Mouse (Mus musculus) adrenal gland, adult 2 months (tissue): ENCODE results near the gene Zfp277. TPM values are rescaled to one million over a fixed set of nuclear protein-coding genes. Genes with fewer than 3 reads are reported as not detected.

ENCODE experiments used
- DNase-seq: peaks from one replicate; pipeline ENCODE4 v3.0.0; 2021
- polyA plus RNA-seq: library from polyadenylated mRNA; depleted of rRNA; stranded (reverse); fragments of >200 nt; gene quantifications from 2 replicates; pipeline ENCODE4 v1.2.3, GENCODE M21; 2012
- total RNA-seq, 2 experiments: library from RNA; stranded (reverse); gene quantifications; 2 replicates each; pipeline ENCODE4 v1.2.3; 2021

The Zfp277 gene
- total and polyA plus RNA-seq, 3 experiments = 2.1 to 16.3 (median 14.2) TPM

DNA sequence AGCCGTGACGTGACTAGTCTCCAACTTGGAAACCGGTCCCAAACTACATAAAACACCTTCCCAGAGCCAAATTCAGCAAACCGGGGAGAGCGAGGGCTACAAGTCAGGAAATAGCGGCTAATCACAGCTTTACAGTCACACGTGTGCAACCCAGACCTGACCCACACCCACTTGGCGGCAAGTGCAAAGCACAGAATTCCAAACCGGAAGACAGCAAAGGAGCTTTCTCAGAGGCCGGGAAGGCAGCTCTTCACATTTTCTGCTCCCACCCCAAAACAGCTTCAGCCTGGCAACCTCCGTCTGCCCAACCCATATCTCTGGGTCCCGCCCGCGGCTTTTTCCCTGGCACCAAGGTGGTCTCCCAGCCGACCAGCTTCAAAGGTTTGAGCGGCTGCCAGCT lies 496 bp downstream of the Zfp277 start:
- DNase-seq = no peak

DNA sequence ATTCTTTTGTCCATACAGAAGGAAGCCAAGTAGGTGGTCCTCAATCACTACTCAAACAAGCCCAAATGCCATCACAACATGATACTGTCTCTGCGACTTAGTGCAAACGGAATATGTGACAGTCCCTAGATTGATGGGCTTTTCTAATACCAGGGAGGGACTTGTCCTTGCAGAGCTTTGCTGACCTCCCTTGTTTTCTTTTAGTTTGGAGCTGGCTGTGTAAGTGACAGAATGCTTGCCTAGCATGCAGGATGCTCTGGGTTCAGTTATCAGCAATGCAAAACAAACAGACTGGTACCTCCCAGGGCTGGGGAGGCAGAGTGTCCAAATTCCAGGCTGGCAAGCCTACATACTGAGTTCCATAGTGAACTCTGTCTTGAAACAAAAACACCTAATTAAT lies 7.7 kb downstream of the Zfp277 start:
- no peak for DNase-seq

DNA sequence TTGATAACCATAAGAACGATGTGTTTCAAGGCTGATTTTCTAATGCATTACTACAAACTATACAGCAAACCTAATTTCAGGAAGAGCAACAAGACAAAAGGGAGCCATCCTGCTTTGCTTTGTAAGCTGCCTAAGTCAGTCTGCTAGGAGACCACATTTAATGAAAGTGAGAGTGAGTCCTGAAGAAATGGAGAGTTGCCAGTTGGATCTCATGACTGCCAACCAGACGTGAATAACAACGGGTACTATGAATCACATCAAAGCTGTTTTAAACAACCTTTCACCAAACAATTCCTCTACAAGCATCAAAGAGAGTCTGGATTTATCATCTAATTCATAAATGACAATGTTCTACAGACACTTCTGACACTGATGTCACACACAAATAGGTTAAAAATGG lies 11.6 kb downstream of the Zfp277 start:
- DNase-seq = peak; percentile 54

DNA sequence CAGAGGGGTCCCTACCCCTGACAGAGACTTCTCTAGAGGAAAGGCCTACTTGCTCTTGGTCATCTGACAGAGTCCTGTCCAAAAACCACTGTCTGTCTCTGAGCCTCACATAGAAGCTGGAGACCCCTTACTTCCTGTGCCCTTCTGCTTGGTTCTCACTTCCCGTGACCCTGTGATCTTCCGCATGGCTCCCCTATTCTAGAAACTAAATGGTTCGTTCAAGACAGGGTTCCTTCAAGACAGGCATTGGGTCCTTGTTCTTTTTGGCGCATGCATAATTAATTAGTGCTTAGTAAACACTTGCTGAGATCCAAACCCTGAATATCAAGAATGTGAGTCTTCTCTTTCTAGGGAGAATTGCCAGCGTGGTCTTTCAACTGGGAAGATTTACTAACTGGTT lies 14.6 kb downstream of the Zfp277 start:
- no peak for DNase-seq

DNA sequence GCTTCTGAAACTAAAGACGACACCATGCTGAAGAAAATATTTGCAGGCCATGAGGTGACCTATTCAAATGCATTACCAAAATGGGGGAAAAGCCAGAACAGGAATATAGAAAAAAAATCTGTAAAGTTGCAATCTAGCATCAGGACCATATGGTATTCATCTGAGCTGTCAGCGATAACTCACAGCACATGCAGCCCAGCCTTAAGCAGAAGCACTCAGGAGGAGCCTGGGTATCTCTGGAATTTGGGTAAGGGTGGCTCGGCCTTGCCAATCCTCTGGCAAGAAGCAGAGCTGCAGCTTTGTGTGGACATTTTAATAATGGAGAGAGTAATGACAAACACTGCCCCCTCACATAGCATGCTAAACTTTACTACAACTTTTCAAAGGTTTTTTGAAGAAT lies 15.7 kb downstream of the Zfp277 start:
- no peak for DNase-seq

GRCm38 (mm10) chr12:40427606-40428005 lies 18.1 kb downstream of the Zfp277 start:
- DNase-seq = no peak

DNA sequence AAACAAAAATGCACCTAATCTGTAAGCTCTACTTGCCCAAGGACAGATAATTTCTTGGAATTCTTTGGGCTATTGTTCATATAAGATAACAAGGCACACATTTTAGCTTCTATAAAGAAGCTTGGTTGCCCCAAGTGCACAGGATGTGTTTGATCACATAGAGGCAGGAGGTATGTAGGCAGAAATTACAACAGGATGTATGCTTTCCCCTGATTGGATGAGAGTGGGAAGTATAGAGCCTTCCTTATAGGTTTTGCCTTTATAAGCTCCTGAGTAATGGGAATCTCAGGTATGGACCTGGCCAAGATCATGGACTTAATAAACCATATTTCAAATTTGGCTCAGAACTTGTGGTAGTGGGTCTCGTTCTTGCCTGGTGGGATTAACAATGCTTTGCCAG lies 20.7 kb downstream of the Zfp277 start:
- DNase-seq = no peak

GRCm38 (mm10) chr12:40417257-40417656 lies 28.4 kb downstream of the Zfp277 start:
- no peak for DNase-seq

- DNase-seq = peak; percentile 71
These were observed 30.3 kb downstream of the Zfp277 start for GRCm38 (mm10) chr12:40415312-40415925.

DNA sequence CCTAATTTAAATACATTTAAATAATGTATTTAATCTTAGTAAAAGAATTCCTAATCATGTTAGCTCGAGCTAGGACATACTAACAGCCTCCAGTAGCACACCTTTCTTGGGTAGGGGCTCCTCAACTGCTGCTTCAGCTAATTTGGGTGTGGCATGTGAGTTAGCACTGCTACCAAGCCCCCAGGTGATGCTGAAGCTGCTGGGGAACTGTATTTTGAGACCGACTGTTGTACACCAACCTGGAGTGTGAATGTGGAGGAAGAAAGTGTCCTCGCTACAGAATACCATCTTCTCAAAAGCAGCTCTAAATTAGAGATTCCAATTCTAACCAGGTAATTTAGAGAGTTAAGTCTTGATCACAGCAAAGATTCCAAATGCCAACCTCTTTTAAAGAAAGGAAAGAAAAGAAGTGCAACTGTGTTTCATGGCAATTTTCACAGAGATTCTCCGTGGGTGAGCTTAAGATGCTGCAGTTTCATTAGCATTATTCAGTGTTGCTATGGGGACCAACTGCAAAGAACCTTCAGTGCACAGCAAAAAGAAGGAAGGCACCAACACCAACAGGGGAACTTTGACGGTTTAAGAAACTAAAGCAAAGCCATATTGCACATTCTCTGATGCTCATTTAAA lies 30.9 kb downstream of the Zfp277 start:
- DNase-seq = no peak

GRCm38 (mm10) chr12:40399812-40400211 lies 45.9 kb downstream of the Zfp277 start:
- DNase-seq = no peak

GRCm38 (mm10) chr12:40399386-40399785 lies 46.3 kb downstream of the Zfp277 start:
- DNase-seq = no peak

GRCm38 (mm10) chr12:40398916-40399315 lies 46.8 kb downstream of the Zfp277 start:
- DNase-seq = no peak

- no peak for DNase-seq
These were observed 52.8 kb downstream of the Zfp277 start for GRCm38 (mm10) chr12:40392869-40393268.

DNA sequence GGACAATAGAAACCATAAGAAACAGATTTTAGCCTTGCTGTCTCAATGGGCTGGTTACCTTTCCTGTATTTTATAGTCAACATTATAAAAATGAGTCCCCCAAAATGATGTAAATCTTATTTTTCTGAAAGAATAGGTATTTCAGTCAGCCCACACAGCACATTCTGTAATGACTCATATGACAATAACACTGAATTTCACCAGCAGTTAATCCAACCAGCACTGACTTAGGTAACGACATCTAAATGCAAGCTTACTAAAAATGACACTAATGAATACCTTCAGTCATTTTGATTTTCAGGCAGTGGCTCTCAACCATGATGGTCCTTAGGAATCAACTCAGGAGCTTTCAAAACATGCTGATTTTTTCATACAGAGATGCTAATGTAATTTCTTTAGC lies 54.4 kb downstream of the Zfp277 start:
- no peak for DNase-seq

GRCm38 (mm10) chr12:40387786-40388185 lies 57.9 kb downstream of the Zfp277 start:
- DNase-seq = no peak

- no peak for DNase-seq
These were observed 60.4 kb downstream of the Zfp277 start for GRCm38 (mm10) chr12:40385301-40385700.

- peak; percentile 30 for DNase-seq
These were observed 62.0 kb downstream of the Zfp277 start for GRCm38 (mm10) chr12:40383718-40384117.

DNA sequence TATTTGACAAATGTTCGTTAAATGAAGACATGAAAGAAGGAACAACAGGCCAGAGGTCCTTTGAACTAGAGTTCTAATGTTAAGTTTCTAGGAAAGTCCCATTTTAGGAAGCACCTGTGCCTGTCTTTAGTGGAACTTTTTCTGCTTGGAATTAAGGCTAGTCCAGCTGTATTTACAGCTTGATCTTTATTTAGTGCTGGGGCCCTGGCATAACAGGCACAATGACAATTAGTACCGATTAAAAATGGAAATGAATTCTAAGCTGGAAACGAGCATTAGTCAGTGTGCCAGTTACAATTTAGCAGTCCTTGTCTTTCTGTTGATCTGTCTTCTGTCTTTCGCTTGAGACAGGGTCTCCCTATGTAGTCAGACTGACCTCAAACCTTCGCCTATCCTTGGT lies 63.2 kb downstream of the Zfp277 start:
- DNase-seq = no peak

DNA sequence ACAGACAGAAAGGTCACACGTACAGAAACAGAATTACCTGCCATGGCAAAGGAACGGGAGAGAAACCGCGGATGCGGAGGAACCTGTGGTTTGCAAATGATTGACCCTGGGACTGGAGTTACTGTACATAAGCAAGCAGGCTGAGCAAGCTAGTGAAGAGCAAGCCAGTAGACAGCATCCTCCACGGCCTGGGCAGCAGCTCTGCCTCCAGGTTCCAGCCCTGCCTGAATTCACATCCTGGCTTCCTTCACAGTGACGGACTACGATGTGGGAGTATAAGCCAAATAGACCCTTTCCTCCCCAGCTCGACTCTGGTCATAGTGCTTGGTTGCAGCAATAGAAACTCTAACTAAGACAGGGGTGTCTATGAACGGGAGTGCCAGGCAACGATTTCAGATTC lies 63.9 kb downstream of the Zfp277 start:
- peak; percentile 7 for DNase-seq

DNA sequence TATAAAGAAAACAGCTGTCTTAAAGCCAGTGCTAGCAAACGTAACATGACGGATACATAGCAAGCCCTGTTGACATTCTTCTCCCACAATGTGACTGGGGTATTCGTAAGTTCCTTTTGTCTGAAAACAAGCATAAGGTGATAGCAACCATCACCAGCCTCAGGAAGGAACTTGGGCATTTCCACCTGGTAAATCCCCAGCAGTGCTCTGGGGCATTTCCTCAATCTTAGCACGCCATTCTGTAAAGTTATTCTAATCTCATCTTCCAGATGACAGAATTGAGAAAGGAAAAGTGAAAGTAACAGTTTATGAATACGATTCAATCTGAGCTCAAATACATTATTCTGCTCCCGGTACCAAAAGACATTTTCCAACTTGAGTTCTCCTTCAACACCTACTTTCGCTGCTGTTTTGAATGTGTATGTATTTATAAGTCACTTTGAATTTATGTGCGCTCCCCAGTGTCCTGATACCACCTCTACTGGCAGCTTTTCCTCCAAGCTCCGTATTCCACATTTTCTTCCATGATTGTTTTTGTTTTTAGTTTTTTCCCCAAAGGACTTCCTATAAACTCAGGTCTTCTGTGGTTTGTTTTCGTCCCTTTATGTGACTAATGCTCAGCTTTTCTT lies 64.4 kb downstream of the Zfp277 start:
- DNase-seq = no peak

DNA sequence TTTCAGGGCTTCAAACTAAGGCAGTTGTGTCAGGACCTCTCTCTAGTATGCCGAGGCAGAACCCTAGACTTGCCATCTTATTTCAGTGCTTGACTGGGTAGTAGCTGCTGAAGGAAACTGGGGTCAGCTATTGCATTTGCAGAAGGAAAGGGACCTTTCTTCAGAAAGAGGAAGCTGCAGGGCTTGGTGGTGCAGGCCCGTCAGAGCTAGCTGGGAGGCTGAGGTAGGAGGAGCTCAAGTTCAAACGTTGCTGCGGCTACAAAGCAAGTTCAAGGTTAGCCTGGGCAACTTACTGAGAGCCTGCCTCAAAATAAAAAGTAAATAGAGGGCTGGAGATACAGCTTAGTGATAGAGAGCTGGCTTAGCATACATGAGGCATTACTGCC lies 66.2 kb downstream of the Zfp277 start:
- no peak for DNase-seq

DNA sequence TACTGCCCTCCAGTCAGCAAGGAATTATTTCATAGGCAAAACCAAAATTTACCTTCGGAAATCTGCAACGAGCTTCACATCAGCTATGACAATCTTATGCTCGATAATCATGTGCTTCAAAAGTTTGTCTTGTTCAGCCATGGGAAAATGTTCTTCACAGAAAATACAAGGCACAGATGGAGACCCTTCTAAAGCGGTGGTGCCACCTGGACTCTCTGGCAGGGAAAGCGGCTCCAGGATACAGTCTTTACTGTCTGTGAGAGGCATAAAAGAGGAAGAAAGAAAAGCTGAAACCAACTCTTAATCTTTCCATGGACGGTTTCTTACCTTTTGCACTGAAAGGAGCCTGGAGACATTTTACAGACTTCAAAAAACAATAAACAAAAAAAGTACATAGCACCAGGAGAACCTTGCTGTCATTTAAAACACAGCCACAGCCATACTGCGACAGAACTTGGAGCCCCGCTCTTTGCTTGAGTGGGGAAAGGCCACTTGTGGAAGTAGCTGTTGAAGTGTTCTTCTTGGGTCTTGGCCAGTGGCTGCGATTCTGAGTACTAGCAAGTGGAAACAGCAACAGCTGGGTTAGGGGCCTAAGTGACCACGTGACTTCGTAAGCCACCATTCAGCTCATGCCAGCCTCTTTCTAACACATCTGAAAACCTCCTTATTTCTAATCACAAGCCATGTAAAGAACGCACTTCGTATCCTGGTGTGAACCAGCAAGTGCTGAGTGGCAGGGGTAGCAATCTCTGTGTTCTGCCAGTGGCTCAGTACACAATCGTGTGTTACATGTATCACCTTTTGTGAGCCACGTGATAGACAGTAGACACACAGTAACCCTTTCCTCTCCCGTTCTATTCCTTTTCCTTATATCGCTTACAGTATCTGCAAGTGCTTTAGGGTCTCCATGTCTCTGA lies 66.8 kb downstream of the Zfp277 start:
- DNase-seq = no peak
